Mouse (Mus musculus): Measurements from ENCODE around the gene Mrln.

GRCm38 (mm10) chr10:70197601-70198000, 6.9 kb upstream of the Mrln start:
- TF ChIP-seq CTCF (IDR thresholded peaks at IDR 0.05) (no peak), EP300 (IDR thresholded peaks at IDR 0.05; ENCODE audit: insufficient read depth, low read depth, low read length) (no peak), POLR2A (IDR thresholded peaks at IDR 0.05; ENCODE audit: insufficient read depth, low read depth, low read length) (no peak)
